Mouse (Mus musculus): ENCODE results near the gene Gm27179.
"Not testable (repeated sequence)": the region's sequence is repeated elsewhere in the genome, so short reads cannot be mapped to it uniquely, and the experiment has no call there.

DNA sequence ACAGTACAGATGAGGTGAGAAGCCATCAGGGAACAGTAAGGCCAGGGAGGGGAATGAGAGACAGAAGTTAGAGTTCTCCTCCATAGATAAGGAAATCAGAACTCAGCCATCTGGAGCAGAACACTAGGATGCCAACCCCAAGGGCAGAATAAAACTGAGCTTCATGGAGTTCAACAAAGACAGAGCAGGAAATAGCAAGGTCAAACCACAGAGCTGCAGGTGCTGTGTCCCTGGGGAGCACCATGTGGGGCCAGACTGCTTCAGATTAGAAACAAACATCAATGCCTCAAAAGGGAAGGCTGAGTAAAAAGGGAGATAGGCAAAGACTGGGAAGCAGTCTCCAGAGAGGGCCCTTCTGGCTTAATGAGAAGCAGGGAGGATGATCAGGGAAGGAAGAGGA lies 16.1 kb downstream of the Gm27179 start:
- not testable (repeated sequence) for TF ChIP-seq POLR2A (IDR thresholded peaks at IDR 0.05; ENCODE audit: control insufficient read depth, low read depth, low read length); CTCF (IDR thresholded peaks at IDR 0.05; ENCODE audit: control insufficient read depth, insufficient read depth, insufficient replicate concordance, low read depth, low read length)
